24 mouse cellular contexts compared by ENCODE assay signal in the genomic region with DNA sequence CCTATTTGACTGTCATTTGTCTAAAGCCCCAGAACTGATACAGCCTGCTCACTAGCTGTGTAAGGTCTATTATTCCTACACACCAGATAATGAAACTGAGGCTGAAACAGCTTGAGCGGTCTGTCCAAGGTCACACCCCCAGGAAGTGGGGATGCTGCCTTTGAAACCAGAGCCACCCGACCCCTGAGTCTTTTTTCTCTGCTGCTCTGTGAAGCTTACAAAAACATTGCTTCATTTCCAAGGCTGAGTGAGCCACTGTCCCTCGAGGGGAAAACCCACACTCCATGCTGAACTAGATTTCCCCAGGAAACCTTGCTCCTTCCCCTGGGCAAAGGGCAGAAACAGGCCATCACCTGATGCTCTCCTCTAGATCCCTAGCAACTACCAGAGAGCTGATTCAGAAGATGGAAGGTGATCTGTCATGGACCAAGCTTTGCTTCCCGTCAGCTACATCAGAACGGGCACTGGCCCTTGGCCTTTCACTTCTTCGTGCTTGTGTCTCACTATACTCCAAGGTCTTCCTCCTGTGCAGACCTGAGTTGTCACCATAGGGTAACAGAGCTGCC. TPM values are rescaled to one million over a fixed set of nuclear protein-coding genes. Genes with fewer than 3 reads are reported as not detected.
"Had no signal": no experiment of that assay in that cellular context is flagged by ENCODE, and none has a peak within 500 bp of the region (broad histone marks: within the 10 kb centered on the region; RNA-seq: fewer than 3 reads in every experiment).

No protein-coding gene starts in this region.

- H3K4me3 ChIP-seq: left cerebral cortex, adult 2 months; limb, embryonic 10.5 days; liver, embryonic 15.5 days; midbrain, embryonic 12.5 days; stomach, embryonic 15.5 days had no signal

- DNase-seq: kidney, postnatal 10 days; lung, adult 2 months; lung, postnatal 36 days; right cerebral cortex, postnatal 14 days; thymus, adult 2 months; thymus, postnatal 25 days had no signal

- H3K4me1 ChIP-seq: liver, embryonic 15.5 days; midbrain, embryonic 12.5 days; stomach, embryonic 15.5 days had no signal

- H3K4me2 ChIP-seq: liver, embryonic 11.5 days; liver, embryonic 15.5 days; midbrain, embryonic 12.5 days; stomach, embryonic 15.5 days had no signal

- ATAC-seq: lung, postnatal 0 days; midbrain, embryonic 16.5 days had no signal

- H3K9me3 ChIP-seq: limb, embryonic 10.5 days; liver, embryonic 15.5 days; midbrain, embryonic 12.5 days; stomach, embryonic 15.5 days had no signal

- H3K27me3 ChIP-seq: midbrain, embryonic 12.5 days; stomach, embryonic 15.5 days had no signal

- H3K36me3 ChIP-seq: limb, embryonic 10.5 days; liver, embryonic 15.5 days; midbrain, embryonic 12.5 days; stomach, embryonic 15.5 days had no signal

- H3K9ac ChIP-seq: liver, embryonic 15.5 days; midbrain, embryonic 12.5 days; stomach, embryonic 15.5 days had no signal

- H3K27ac ChIP-seq: left cerebral cortex, adult 2 months; limb, embryonic 10.5 days; liver, embryonic 15.5 days; midbrain, embryonic 12.5 days; stomach, embryonic 15.5 days had no signal

RNA-seq across cellular contexts. Expression of a gene that starts 3.8 kb away (rescaled TPM):
- total RNA-seq: layer of hippocampus, adult 8-10 months; layer of hippocampus, postnatal 25 days; left cerebral cortex, adult 2 months; left cerebral cortex, postnatal 14 days; megakaryocyte-erythroid progenitor cell, adult 5-6 weeks had no signal
- polyA plus RNA-seq: large intestine, adult 2 months; limb, embryonic 10.5 days; limb, embryonic 14.5 days; liver, embryonic 11.5 days; liver, embryonic 15.5 days; lung, adult 2 months; lung, postnatal 0 days; midbrain, embryonic 12.5 days; midbrain, embryonic 16.5 days; neural tube, embryonic 14.5 days; spleen, adult 2 months; stomach, embryonic 15.5 days; testis, adult 2 months; urinary bladder, adult 2 months had no signal

RNA-seq across cellular contexts. Expression of a gene that starts 20.6 kb away (rescaled TPM):
- total RNA-seq: layer of hippocampus, postnatal 25 days; left cerebral cortex, adult 2 months; left cerebral cortex, postnatal 14 days; megakaryocyte-erythroid progenitor cell, adult 5-6 weeks had no signal
- polyA plus RNA-seq: limb, embryonic 10.5 days; liver, embryonic 11.5 days; liver, embryonic 15.5 days; midbrain, embryonic 12.5 days; midbrain, embryonic 16.5 days; neural tube, embryonic 14.5 days; spleen, adult 2 months had no signal

RNA-seq across cellular contexts. Expression of a gene that starts 31.6 kb away (rescaled TPM):
- total RNA-seq: megakaryocyte-erythroid progenitor cell, adult 5-6 weeks had no signal

RNA-seq across cellular contexts. Expression of a gene that starts 36.9 kb away (rescaled TPM):
- total RNA-seq: layer of hippocampus, adult 8-10 months; layer of hippocampus, postnatal 25 days; left cerebral cortex, adult 2 months; left cerebral cortex, postnatal 14 days; megakaryocyte-erythroid progenitor cell, adult 5-6 weeks had no signal
- polyA plus RNA-seq: large intestine, adult 2 months; liver, embryonic 15.5 days; lung, adult 2 months; lung, postnatal 0 days; neural tube, embryonic 14.5 days; spleen, adult 2 months; thymus, adult 2 months; urinary bladder, adult 2 months had no signal
